Mouse (Mus musculus): ENCODE results near the gene Alox12b.

Alox12b gene

DNA sequence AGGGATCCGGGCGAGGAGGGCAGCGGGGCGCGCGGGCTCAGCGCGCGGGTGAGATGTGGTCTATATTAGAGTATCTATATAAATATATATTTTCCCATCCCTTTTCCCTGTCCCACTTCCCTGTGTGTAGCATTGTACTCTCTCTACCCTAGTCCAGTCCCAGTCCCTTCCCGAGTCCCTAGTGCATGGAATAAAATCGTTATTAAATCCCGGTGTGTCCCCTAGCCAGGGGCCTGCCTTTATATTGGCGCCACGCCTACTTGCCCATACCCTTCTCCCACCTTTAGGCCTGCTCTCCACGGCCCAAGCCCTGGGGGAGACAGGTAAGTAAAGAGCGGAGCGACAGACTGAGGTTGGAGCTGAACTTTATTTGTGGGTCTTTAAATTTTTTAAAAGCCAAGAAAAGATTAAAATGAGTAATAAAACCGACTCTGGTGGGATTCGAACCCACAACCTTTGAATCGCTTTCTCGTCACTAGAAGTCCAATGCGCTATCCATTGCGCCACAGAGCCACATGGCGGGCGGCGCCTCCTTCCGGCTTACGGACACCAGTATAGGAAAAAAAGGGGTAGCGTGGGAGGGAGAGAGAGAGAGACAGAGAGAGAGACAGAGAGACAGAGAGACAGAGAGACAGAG is 33.6 kb upstream of the Alox12b start:
- DNase-seq (ENCODE audit: low spot score in 2 of 2), result peak; percentile 82 to 86

DNA sequence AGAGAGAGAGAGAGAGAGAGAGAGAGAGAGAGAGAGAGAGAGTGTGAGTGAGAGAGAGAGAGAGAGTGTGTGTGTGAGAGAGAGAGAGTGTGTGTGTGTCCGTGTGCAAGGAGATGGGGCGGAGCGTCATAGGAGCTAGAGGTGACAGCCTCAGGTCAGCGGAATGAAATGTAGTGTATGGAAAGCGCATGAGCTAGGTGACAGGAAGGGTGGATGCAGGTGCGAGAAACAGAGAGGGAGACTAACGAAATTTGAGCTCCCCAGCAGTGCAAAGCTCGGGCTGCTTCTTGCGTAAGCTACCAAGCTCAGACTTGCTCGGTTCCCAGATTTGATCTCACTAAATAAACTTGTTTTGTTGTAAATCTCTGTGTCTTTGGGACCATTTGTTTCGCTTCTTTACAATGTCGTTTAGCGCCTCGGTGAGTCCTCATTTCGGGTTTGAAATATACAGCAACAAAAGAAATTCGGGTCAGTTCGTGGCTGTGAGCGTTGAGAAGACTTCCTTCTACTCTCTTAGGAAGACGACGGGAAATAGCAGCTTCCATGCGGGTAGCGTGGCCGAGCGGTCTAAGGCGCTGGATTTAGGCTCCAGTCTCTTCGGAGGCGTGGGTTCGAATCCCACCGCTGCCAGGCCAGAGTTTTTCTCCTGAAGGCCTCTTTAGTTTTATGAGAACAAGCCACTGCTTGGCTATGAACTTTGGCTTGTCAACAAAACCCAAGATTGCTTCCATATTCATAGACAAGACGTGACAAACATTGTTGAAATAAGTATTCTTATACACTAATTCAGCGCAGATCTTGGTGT is 32.9 kb upstream of the Alox12b start:
- DNase-seq (ENCODE audit: low spot score in 2 of 2), result peak; percentile 70 to 78

DNA sequence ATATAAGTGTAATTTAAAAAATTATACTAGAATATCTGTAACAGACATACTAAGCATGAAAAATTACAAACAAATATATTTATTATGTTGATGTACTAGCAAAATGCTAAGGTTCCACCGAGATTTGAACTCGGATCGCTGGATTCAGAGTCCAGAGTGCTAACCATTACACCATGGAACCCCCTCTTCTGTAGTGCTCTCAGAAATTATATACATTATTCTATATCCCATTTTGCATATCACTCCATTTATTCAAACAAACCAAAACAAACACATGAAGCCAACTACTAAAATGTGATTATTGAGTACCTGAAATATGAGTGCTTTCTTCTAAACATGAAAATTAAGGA is 32.3 kb upstream of the Alox12b start:
- DNase-seq (ENCODE audit: low spot score in 2 of 2), result peak; percentile 41 to 76

DNA sequence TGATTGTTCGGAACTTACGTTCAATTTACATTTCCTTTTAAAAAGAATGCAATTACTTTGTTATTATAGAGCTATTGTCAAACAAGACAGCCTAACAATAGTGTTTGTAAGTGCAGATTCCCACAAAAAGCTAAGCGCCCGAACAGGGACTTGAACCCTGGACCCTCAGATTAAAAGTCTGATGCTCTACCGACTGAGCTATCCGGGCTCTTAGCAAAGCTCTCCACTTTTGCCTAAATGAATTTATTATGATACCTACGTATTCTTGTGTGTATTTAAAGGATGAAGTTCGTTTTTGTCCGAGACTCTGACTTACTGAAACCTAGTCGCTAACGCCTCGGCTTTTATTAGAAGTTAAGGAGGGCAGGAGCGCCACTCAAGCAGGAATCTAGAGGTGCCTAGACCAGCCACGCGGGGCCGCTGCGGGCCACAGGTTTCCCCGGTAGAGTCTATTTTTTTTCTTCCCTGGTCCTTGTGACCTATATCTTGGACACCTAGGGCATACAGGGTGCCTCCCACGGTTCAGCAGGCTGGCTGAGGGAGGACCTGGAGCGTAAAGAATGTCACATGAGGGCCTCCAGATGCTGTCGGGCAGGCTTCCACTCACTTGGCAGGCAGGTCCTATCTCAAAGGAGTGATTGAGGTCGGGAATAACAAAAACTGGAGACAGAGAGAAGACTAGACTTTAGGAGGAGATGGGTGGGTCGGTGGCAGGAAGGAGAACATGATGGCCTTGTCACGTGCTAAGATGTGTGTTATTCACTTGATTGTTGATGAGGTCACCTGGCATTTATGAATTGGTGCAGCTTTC is 31.5 kb upstream of the Alox12b start:
- peak; percentile 69 to 76 for DNase-seq (ENCODE audit: low spot score in 2 of 2)

DNA sequence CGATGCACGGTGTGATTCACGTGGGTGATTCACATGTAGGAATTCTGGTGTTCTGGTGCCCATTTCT is 31.1 kb upstream of the Alox12b start, which contains the start of gene Aloxe3:
Aloxe3 (plus strand) TSS at position 45 of the 67 bp plus-strand sequence.
- DNase-seq (ENCODE audit: low spot score in 2 of 2), result no peak

DNA sequence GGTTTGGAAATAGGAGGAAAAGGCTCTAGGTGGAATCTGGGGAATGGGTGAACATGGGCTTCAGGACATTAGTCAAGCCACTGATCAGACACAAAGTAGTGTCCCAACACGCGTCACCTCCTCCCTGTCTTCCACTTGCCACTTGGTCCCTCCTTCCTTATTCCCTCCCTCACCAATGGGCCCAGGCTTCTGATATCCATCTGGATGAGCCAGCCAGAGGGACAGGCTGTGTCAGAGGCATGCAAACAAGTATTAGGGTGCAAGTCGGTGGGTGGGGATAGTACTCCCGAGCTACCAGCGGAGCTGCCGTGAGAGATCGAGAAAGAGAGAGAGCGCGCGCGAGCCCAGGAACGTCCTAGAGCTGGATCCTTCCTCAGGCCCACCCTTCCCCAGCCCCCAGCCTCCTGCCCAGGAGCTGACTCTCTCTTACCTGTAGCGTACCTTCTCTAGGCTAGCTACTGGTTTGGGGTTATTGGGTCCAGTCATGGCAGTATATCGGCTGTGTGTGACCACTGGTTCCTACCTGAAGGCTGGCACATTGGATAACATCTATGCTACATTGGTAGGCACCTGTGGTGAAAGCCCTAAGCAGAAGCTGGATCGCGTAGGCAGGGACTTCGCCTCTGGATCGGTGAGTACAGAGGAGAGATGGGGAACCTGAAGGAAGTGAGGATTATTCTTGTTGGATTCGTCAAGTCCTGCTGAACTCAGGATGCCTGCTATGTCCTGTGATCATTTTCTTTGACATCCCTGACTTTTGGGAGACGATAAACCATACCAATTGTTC is 30.7 kb upstream of the Alox12b start:
- DNase-seq (ENCODE audit: low spot score in 2 of 2), result peak in 1 of 2 experiments; percentile 21

DNA sequence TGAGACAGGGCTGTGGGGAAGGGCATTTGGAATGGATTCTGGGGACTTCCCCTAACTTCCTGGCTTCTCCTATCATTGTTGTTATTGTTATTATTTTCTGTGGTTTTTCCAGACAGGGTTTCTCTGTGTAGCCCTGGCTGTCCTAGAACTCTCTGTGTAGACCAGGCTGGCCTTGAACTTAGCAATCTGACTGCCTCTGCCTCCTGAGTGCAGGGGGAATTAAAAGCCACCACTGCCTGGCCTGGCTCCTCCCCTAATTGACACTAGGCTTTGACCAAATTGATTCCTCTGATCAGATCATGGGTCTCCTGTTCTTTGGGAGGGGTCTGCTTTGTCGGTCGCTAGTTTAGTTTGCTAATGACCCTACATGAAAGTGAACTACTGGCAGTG is 30.1 kb upstream of the Alox12b start:
- no peak for DNase-seq (ENCODE audit: low spot score in 2 of 2)

DNA sequence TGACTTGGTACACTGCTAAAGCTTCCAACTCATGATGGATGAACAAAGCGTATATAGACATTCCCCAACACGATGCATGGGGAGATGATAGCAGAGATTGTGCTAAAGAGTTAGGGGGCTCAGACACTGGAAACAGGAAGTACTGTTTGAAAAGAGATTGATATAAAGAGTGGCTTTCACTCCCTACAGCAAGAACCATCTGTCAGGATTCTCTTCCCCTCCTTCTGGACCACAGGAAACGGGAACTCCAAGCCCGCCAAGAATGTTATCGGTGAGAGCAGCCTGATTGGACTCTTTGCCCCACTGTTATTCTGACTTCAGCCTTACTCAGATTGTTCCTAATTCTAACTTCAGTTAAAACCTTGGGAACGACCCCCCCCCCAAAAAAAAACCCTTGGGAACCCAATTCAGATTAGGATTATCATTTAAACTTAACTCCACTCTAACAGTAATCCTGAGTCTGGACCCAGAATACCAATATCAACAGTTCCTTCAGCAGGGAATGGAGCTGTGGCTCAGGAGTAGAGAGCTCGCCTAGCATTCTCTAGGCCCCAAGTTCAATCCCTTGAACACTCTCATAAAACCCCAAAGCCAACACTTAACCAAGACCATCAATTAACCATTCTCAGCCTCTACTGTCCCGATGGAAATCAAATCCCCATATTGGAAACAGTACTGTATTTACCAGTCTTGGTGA is 28.2 kb upstream of the Alox12b start:
- DNase-seq (ENCODE audit: low spot score in 2 of 2), result no peak

DNA sequence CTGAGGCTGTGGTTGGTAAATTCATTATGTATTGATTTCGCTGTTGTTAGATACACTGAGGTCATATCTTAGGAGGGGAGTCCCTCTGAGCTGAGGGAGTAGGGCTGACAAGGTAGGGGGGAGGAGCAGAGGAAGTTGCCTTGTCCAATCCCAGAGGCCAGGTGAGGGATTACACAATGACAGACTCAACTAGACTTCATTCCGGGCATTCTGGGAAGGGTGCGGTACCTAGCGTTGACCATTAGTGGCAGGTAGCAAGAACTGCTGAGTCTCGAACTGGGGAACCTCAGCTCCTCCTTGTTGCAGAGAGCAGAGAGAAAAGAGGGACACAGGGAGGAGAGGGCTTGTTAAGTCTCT is 23.2 kb upstream of the Alox12b start:
- no peak for DNase-seq (ENCODE audit: low spot score in 2 of 2)

DNA sequence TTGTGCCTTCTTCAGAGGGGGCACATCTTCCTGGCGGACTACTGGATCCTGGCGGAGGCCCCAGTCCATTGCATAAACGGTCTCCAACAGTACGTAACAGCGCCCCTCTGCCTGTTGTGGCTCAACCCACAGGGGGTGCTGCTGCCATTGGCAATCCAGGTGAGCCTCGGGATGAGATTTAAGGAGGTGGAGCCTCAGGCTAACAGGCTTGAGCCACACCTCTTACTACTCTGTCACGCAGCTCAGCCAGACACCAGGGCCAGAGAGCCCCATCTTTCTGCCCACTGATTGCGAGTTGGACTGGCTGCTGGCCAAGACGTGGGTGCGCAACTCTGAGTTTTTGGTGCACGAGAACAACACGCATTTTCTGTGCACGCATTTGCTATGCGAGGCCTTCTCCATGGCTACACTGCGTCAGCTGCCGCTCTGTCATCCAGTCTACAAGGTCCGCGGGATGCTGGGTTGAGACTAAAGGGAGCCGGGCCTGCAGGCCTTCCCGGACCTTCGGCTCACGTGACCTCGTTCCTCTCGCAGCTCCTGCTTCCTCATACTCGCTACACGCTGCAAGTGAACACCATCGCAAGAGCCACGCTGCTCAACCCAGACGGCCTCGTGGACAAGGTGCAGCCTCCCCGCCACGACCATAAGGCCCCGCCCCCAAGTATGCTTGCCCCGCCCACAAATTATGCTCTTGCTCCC is 22.7 kb upstream of the Alox12b start:
- DNase-seq (ENCODE audit: low spot score in 2 of 2), result peak; percentile 39 to 52

DNA sequence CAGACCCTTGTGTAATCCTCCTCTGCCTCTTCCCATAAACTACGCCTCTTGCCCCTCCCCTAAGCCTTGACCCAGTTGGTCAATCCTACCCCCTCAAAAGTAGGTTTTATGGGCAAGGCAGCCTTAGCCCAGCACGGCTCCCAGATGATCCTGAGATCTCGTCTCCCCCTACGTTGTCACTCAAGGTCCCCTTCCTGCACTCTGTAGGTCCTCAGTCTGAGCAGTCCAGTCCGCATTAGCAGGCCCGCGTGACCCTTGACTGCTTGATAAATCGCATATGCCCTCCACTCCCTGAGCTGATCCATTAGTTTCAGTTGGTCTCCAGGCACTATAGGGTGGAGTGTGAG is 22.2 kb upstream of the Alox12b start:
- no peak for DNase-seq (ENCODE audit: low spot score in 2 of 2)

DNA sequence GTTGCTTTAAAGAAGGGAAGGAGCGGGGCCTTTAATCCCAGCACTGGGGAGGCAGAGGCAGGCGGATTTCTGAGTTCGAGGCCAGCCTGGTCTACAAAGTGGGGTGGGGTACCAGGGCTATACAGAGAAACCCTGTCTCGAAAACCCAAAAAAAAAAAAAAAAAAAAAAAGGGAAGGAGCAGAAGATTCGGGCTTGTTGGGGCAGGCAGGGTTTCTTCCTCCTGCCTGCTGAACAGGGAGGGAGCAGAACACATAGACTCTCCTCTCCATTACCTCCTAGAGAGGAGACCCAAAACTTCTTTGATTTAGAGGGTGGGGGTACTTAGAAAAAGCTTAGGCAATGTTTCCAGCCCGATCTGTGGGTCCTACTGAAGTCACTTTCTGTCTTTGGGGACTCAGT is 21.4 kb upstream of the Alox12b start:
- no peak for DNase-seq (ENCODE audit: low spot score in 2 of 2)

DNA sequence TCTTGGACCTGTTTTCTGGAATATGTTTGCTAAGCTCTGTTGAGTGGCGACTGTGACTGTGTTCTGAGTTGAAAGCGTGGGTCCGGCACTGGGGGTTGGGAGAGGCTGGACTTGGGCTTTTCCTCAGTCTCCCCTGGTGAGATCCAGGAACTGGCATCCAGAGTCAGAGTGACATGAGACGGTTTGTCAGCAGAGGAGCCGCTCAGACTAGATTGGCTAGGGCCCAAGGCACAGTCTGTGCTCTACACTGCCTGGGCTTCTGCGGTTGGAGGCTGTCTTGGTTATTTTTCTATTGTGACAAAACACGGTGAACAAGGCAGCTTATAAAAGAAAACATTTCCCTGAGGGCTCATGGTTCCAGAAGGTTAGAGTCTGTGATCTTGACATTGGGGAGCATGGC is 9.2 kb upstream of the Alox12b start:
- DNase-seq (ENCODE audit: low spot score in 2 of 2), result no peak

DNA sequence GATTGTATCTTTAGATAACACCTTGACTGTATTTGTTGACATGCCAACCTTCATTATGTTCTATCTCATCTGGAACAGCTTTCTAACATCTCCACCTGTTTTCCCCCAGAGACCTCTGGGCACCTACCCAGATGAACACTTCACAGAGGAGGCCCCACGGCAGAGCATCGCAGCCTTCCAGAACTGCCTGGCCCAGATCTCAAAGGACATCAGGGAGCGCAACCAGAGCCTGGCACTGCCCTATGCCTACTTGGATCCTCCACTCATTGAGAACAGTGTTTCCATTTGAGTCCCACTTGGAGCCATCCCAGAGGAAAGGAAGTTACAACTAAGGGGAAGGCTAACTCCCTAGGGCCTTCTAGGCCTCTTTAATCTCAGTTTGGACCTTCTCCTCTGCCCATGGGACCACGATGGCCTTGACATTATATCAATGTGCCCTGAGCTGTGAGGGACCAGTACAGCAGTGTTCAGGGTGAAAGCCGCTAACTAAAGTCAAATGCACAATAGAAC is 8.3 kb upstream of the Alox12b start:
- no peak for DNase-seq (ENCODE audit: low spot score in 2 of 2)

DNA sequence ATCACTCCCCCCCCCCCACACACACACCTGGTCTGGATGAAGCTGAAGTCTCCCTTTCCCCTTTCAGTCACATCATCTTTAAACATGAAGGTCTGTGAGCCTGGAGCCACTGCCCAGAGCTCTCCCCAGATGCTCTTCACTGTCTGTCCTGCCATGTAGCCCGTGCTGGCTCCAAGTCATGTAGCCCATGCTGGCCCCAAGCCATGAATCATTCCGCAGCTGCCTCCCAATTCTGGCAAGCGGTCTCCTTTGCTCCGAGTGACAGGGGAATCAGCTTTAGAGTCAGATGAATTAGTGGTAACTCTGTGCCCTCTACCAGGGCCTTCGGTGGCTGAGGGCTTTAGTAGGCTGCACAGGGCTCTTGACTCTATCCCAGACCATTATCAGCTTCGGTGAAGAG is 7.1 kb upstream of the Alox12b start:
- DNase-seq (ENCODE audit: low spot score in 2 of 2), result no peak

DNA sequence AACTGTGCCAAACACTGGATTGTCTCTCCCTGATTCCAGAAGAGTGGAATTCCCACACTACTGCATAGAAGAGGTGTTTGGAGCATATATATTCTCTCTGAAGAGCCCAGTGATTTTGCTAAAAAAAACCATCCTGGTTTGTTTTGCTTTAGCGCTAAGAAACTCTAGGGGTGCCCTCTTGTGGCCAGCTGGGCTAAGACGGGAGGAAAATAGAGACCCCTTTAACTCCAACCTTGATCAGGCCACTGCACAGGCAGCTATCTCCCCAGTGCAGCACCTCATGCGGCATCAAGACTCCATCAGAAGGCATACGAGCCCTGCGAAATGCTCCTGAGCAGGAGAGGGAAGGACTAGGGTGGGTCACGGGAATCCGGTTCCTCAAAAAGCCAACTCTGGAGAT is 6.3 kb upstream of the Alox12b start:
- DNase-seq (ENCODE audit: low spot score in 2 of 2), result peak; percentile 51 to 78

DNA sequence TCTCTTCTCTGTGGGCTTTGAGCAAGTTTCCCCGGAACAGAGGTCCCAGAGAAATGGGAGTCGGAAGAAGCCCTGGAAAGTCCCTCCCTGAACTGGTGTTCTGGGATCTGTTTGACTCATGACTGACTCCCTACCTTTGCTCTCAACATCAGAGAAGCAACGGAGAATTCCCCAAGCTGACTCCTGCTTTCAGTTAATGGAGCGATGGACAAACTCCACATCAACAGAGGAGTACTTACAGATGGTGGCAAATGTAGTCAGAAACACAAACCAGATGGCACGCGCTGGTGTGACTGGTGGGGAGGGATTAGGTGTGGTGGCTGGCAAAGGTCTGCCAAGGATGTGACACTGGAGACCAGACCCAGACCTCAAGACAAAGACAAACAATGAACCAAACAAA is 5.8 kb upstream of the Alox12b start:
- DNase-seq (ENCODE audit: low spot score in 2 of 2), result no peak

DNA sequence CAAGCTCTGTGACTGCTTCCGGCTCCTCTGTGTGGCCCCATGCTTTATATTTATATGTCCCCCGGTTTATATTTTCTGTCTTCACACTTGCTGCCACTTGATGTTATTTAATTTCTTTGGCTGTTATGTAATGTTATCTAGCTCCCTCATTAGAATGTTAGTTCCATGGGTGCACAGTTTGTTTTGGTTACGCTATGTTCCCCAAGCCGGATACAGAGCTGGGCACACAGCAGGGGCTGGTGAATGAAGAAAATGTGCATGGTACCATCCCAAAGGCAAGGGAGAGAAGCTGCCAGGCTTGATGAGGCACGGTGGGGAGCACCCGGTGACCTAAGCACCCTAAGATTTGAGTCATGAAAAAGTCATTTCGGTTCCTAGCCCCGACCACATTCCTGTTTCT is 3.0 kb upstream of the Alox12b start:
- DNase-seq (ENCODE audit: low spot score in 2 of 2), result no peak

DNA sequence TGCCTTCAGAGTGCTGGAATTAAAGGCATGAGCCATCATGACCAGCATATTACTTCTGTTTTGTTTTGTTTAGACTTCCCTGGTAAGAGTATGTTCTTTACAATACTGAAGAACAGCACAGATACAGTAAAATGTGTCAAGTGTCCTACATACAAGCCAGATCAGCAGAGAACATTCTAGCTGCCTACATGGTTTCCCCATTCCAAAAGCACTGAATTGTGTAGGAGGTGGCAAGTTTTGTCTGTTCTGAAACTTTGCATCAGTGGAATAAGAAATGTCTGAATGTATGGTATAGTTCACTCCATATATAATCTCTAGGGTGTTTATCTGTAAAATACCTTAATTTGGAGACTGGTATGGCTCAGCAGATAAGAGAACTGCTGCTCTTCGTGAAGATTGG is 1.4 kb upstream of the Alox12b start:
- no peak for DNase-seq (ENCODE audit: low spot score in 2 of 2)

DNA sequence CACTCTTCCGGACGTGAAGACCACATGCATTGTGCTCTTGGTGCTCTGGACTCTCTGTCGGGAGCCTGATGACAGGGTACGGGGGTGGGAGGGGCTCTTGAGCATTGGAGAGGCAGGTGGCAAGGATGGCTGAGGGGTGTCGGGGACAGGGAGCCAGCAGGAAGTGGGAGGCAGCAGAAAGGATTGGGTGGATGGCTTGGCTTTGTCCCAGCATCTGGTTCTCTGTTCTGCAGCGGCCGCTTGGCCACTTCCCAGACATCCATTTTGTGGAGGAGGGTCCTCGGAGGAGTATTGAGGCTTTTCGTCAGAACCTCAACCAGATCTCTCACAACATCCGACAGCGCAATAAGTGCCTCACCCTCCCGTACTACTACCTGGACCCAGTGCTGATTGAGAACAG is 12.5 kb downstream of the Alox12b start:
- no peak for DNase-seq (ENCODE audit: low spot score in 2 of 2)

DNA sequence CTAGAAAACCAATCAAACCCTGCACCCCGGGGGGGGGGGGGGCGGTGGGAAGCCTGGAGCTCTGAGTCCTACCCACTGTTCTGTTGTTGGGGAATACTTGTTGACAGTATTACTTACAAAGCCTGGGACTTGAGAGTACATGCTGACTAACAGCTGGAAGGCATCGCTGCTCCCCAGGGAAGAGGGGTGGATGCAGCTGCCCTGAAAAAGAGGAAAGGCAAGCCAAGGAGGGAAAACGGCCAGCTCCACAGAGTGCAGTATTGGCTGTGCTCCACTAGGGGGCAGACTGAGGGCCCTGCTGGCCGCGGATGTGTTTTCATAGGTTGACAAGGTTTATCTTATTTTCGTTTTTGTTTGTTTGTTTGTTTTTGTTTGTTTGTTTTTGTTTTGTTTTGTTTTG is 14.8 kb downstream of the Alox12b start:
- DNase-seq (ENCODE audit: low spot score in 2 of 2), result peak in 1 of 2 experiments; percentile 41
